Mouse (Mus musculus) liver, adult 2 months (tissue): Measurements from ENCODE around the gene Cse1l.

Experiments used
- CTCF ChIP-seq: fragments of 200-500 bp; IDR thresholded peaks from 2 replicates; pipeline ENCODE4 v1.5.1; 2011; ENCODE audit warnings: low read depth, low read length, control low read depth
- POLR2A ChIP-seq: fragments of 200-500 bp; IDR thresholded peaks from 2 replicates; pipeline ENCODE4 v1.6.1; 2011; ENCODE audit warnings: low read length, control low read depth; ENCODE audit not compliant: insufficient read depth; ENCODE audit errors: extremely low read depth

DNA sequence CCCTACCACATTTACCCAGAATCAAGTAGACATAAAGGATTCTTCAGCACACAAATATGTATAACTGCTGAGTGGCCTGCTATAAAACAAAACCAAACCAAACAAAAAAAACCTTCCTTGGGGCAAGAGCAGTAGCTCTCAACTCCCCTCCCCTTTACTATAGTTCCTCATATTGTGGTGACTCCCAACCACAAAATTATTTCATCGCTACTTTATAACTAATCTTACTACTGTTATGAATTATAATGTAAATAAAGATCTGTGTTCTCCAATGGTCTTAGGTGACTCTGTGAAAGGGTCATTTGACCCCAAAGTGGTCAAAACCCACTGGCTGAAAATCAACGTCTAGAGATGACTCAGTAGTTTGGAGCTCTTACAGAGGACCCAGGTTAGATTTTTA, 74.3 kb downstream of the Cse1l start:
- no peak for TF ChIP-seq CTCF
- no peak for TF ChIP-seq POLR2A
